ENCODE assay signal across 19 mouse cellular contexts in genomic region chr9:28163946-28164345, GRCm38 (mm10).
DNase-seq lines count a peak whose midpoint lies in the region; ATAC-seq and TF ChIP-seq lines count a peak whose summit lies in the region.
"Had no signal": no experiment of that assay in that cellular context is flagged by ENCODE, and none has a peak within 500 bp of the region (broad histone marks: within the 10 kb centered on the region; RNA-seq: fewer than 3 reads in every experiment).

No protein-coding gene starts in this region.

- H3K4me1 ChIP-seq in forebrain, embryonic 14.5 days (ENCODE audit: control insufficient read depth, insufficient read depth, low read length): no peaks in the 10 kb centered on the region; the same call in 1 of the 2 replicates
- peaks cover 7% of the 10 kb centered on the region for H3K4me1 ChIP-seq in forebrain, embryonic 10.5 days
- H3K4me1 ChIP-seq: heart, embryonic 10.5 days; megakaryocyte, embryonic 14.5 days had no signal

- no peak overlapping the region for H3K4me2 ChIP-seq in forebrain, embryonic 14.5 days (ENCODE audit: low read length)
- H3K4me2 ChIP-seq: liver, embryonic 11.5 days had no signal

- 26% methylated on average over 4 of the region's 4 CpGs for WGBS in forebrain, embryonic 14.5 days
- 70% methylated on average over 4 of the region's 4 CpGs for WGBS in forebrain, embryonic 10.5 days

- H3K36me3 ChIP-seq in forebrain, embryonic 14.5 days (ENCODE audit: control insufficient read depth, insufficient read depth, low read length): no peaks in the 10 kb centered on the region
- no peaks in the 10 kb centered on the region for H3K36me3 ChIP-seq in forebrain, embryonic 10.5 days (replicated peaks)
- H3K36me3 ChIP-seq: heart, embryonic 10.5 days had no signal

- no peak overlapping the region for H3K9ac ChIP-seq in forebrain, embryonic 14.5 days (ENCODE audit: low read length)

- H3K27ac ChIP-seq in forebrain, embryonic 14.5 days (ENCODE audit: low read depth, low read length): no peak overlapping the region
- no peak overlapping the region for H3K27ac ChIP-seq in forebrain, embryonic 10.5 days
- peak overlapping the region; percentile 72 for H3K27ac ChIP-seq in layer of hippocampus, adult 2 months
- H3K27ac ChIP-seq: heart, embryonic 10.5 days; kidney, postnatal 0 days had no signal

- peak; percentile 34 for DNase-seq in forebrain, embryonic 14.5 days (ENCODE audit: low spot score)
- no peak for DNase-seq in forebrain, embryonic 10.5 days (ENCODE audit: extremely low spot score, low spot score)
- DNase-seq in layer of hippocampus, adult 2 months (ENCODE audit: low spot score in 2 of 2): no peak
- DNase-seq in layer of hippocampus, postnatal 36 days: no peak
- peak; percentile 30 to 32 for DNase-seq in right cerebral cortex, postnatal 10 days (ENCODE audit: low spot score in 2 of 2)
- no peak for DNase-seq in right cerebral cortex, postnatal 4 days
- no peak for DNase-seq in MN1 (ENCODE audit: low spot score)
- DNase-seq: adrenal gland, postnatal 25 days; cerebellum, adult 18-20 months; cerebellum, postnatal 36 days; kidney, adult 18-20 months; lung, adult 18-20 months; lung, postnatal 14 days; thymus, postnatal 25 days had no signal

- H3K9me3 ChIP-seq in forebrain, embryonic 14.5 days (replicated peaks; ENCODE audit: control insufficient read depth, low read length): no peaks in the 10 kb centered on the region
- no peaks in the 10 kb centered on the region for H3K9me3 ChIP-seq in forebrain, embryonic 10.5 days
- H3K9me3 ChIP-seq: heart, embryonic 10.5 days had no signal

- no peak for TF ChIP-seq CTCF in layer of hippocampus, adult 2 months (conservative IDR thresholded peaks at IDR 0.05)

- no peak for ATAC-seq in forebrain, embryonic 14.5 days

- H3K27me3 ChIP-seq in forebrain, embryonic 14.5 days (replicated peaks; ENCODE audit: control insufficient read depth, insufficient read depth, low read length): no peaks in the 10 kb centered on the region
- H3K27me3 ChIP-seq in forebrain, embryonic 10.5 days (ENCODE audit: poor library complexity, severe bottlenecking): no peaks in the 10 kb centered on the region
- H3K27me3 ChIP-seq: CH12.LX; megakaryocyte, embryonic 14.5 days had no signal

- no peak overlapping the region for H3K4me3 ChIP-seq in forebrain, embryonic 14.5 days (ENCODE audit: low read depth, low read length)
- H3K4me3 ChIP-seq in forebrain, embryonic 10.5 days: no peak overlapping the region
- no peak overlapping the region for H3K4me3 ChIP-seq in layer of hippocampus, adult 2 months
- H3K4me3 ChIP-seq: heart, embryonic 10.5 days; megakaryocyte, embryonic 14.5 days had no signal

Comparison
In these comparisons a context has a peak if more than half of its experiments do, and no peak if none do; other contexts are left out.
1. DNase-seq: peak in forebrain, embryonic 14.5 days (single experiment) and right cerebral cortex, postnatal 10 days (2 of 2); none in forebrain, embryonic 10.5 days (single experiment), layer of hippocampus, adult 2 months (0 of 2), layer of hippocampus, postnatal 36 days (0 of 2), right cerebral cortex, postnatal 4 days (single experiment) and MN1 (single experiment).